Mouse (Mus musculus) testis, adult 2 months (tissue): ENCODE results near the gene Ppp2r1b.

Experiments used
- CTCF ChIP-seq: fragments of 200-500 bp; IDR thresholded peaks from 2 replicates; pipeline ENCODE4 v1.5.1; 2012; ENCODE audit warnings: low read depth, mild to moderate bottlenecking, inconsistent platforms, low read length, moderate library complexity; ENCODE audit not compliant: control insufficient read depth, insufficient read depth, insufficient replicate concordance
- POLR2A ChIP-seq: fragments of 200-500 bp; IDR thresholded peaks from 2 replicates; pipeline ENCODE4 v1.6.1; 2012; ENCODE audit warnings: low read depth, mild to moderate bottlenecking, inconsistent platforms, low read length, moderate library complexity; ENCODE audit not compliant: control insufficient read depth

DNA sequence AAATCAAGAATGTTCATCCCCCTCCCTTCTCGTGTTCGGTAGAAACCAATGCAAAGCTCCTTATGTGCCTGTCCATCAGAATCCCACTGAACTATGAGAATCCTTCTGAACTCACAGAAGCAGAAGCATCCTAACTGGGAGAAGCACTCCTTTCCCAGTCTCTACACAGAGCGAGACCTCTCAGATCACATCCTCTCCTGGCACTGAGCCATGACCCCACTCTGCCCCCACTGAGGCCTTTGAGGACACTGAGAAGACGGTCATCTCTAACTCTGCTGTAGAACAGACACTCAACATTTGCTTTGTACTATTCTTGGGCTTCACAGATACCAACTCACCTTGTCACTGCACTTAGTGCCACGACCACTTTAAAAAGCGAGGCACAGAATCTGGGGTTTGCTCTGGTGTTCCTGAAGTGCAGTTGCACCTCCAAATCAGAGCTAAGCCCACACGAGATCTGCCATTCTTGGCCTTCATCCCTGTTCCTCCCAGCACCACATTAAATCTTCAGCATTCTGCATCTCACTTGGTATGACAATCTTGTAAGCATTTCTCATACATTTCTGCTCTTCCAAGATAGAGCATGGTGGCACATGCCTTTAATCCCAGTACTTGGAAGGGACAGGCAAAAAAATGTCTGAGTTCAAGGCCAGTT lies 66.9 kb downstream of the Ppp2r1b start:
- no peak for TF ChIP-seq CTCF
- TF ChIP-seq POLR2A, result no peak
